Mouse (Mus musculus): ENCODE measurements around the gene Zfp985. TPM values are rescaled to one million over a fixed set of nuclear protein-coding genes. Genes with fewer than 3 reads are reported as not detected.
"Not testable (repeated sequence)": the region's sequence is repeated elsewhere in the genome, so short reads cannot be mapped to it uniquely, and the experiment has no call there.

Gene Zfp985
- not detected in 2 replicates for total RNA-seq (2012; rRNA removed)
- not detected in 2 replicates for total RNA-seq (2014; rRNA removed)
- not detected in 2 replicates for polyA plus RNA-seq (2012; ENCODE audit: insufficient read length, low read depth)

DNA sequence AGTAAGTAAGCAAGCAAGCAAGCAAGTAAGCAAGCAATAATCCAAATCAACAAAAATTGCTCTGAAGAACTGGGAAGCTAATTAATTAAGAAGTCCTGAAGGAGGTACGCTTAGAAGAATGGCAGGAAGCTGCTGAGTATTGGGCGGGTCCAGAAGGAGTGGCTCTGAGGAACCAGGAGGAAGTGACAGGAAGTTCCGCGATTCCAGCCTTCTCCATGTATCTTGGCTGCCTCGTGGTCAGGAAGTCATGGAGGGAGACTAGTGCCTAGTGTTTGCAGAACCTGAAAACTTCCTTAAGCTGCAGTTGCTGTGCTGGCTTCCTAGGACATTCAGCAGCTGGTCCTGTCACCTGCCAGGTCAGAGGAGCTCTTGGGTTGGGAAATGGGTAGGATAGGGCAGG is at the start of gene Zfp985:
Gene Zfp985 (plus strand): TSS at position 207 of the 400 bp plus-strand sequence.
- DNase-seq (ENCODE audit: extremely low read depth); H3K79me2 ChIP-seq (replicated peaks; ENCODE audit: control insufficient read depth, extremely low read depth, insufficient read depth, poor library complexity, severe bottlenecking); in situ Hi-C loops (cut with MboI; ENCODE audit: low pct_ligation_motif_present, low pct_unique_long_range_greater_than_20kb, low sequenced_read_pairs); H3K27me3 ChIP-seq (replicated peaks); H3K9ac ChIP-seq (ENCODE audit: insufficient read depth, low read depth); H3K27ac ChIP-seq (ENCODE audit: insufficient read depth, low read depth); dilution Hi-C loops (cut with MboI; ENCODE audit: extremely low pct_ligation_motif_present, extremely low pct_unique_long_range_greater_than_20kb, low sequenced_read_pairs); H3K9me3 ChIP-seq (replicated peaks; ENCODE audit: low read length); H3K4me1 ChIP-seq (ENCODE audit: control insufficient read depth in 1 of 2, insufficient read depth in 2 of 2); H3K4me2 ChIP-seq (ENCODE audit: insufficient read depth, low read depth, poor library complexity, severe bottlenecking); H3K4me3 ChIP-seq (replicated peaks in 1 of 3; ENCODE audit: low read depth in 2 of 3, low read length in 2 of 3, poor library complexity in 1 of 3); H3K36me3 ChIP-seq (replicated peaks in 1 of 2; ENCODE audit: control insufficient read depth in 1 of 2, insufficient read depth in 1 of 2, low read length in 1 of 2): not testable (repeated sequence)

DNA sequence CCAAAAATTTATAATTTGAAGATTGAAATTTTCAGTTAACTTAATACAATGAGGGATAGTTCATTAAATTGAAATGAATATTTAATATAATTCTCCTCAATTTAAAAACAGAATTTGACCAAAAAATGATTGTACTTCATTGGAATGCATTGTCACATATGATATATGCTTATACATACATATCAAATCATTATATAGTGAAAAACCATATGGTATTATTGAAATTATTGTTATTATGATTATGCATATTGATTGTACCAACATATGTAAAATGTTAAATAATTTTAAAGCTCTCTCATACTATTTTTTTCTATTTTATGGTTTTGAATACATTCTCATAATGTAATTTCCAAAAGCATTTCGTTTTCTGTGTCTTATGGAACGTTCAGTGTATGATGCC is 43.9 kb upstream of the Zfp985 start:
- Histone ChIP-seq H3K4me2 (ENCODE audit: insufficient read depth, low read depth, poor library complexity, severe bottlenecking) (no peak overlapping the region), H3K27me3 (replicated peaks) (no peaks in the 10 kb centered on the region), H3K79me2 (replicated peaks; ENCODE audit: control insufficient read depth, extremely low read depth, insufficient read depth, poor library complexity, severe bottlenecking) (no peaks in the 10 kb centered on the region), H3K9me3 (replicated peaks; ENCODE audit: low read length) (peaks cover 14% of the 10 kb centered on the region), H3K4me3 (replicated peaks in 1 of 3; ENCODE audit: low read depth in 2 of 3, low read length in 2 of 3, poor library complexity in 1 of 3) (no peak overlapping the region), H3K36me3 (replicated peaks in 1 of 2; ENCODE audit: control insufficient read depth in 1 of 2, insufficient read depth in 1 of 2, low read length in 1 of 2) (no peaks in the 10 kb centered on the region), H3K9ac (ENCODE audit: insufficient read depth, low read depth) (no peak overlapping the region), H3K27ac (ENCODE audit: insufficient read depth, low read depth) (no peak overlapping the region), H3K4me1 (ENCODE audit: control insufficient read depth in 1 of 2, insufficient read depth in 2 of 2) (no peaks in the 10 kb centered on the region)
- no peak for DNase-seq (ENCODE audit: extremely low read depth)
- in situ Hi-C loops (cut with MboI; ENCODE audit: low pct_ligation_motif_present, low pct_unique_long_range_greater_than_20kb, low sequenced_read_pairs) = no loop called here
- no peak for TF ChIP-seq JUN (IDR thresholded peaks at IDR 0.05; ENCODE audit: insufficient read depth, low read depth, low read length)
- TF ChIP-seq CHD2 (IDR thresholded peaks at IDR 0.05; ENCODE audit: low read length) = no peak
- no peak for TF ChIP-seq MAZ (IDR thresholded peaks at IDR 0.05; ENCODE audit: low read depth, low read length)
- TF ChIP-seq CTCF (conservative IDR thresholded peaks at IDR 0.05 in 1 of 2, IDR thresholded peaks at IDR 0.05 in 1 of 2; ENCODE audit: low read depth in 2 of 2, low read length in 2 of 2) = no peak
- dilution Hi-C loops (cut with MboI; ENCODE audit: extremely low pct_ligation_motif_present, extremely low pct_unique_long_range_greater_than_20kb, low sequenced_read_pairs) = no loop called here

DNA sequence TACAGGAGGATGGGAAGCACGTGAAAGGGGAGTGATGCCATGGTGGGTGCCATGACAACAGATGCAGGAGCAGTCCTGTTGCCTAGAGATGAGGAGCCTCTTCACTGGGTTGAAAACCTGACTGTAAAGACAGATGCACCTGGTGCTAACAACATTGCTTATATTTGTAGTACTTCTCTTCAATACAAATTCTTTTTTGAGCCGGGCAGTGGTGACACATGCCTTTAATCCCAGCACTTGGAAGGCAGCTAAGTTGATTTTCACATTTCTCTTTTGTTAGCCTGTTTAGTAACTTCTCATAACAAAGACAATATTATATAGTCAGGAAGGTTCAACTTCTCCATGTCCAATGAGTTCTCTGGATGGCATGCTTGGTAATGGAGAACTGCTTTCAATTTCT is 34.1 kb upstream of the Zfp985 start:
- no peaks in the 10 kb centered on the region for H3K4me1 ChIP-seq (ENCODE audit: control insufficient read depth in 1 of 2, insufficient read depth in 2 of 2)
- DNase-seq (ENCODE audit: extremely low read depth) = no peak
- H3K4me3 ChIP-seq (replicated peaks in 1 of 3; ENCODE audit: low read depth in 2 of 3, low read length in 2 of 3, poor library complexity in 1 of 3) = no peak overlapping the region
- H3K4me2 ChIP-seq (ENCODE audit: insufficient read depth, low read depth, poor library complexity, severe bottlenecking) = no peak overlapping the region
- H3K36me3 ChIP-seq (replicated peaks in 1 of 2; ENCODE audit: control insufficient read depth in 1 of 2, insufficient read depth in 1 of 2, low read length in 1 of 2) = no peaks in the 10 kb centered on the region
- no peaks in the 10 kb centered on the region for H3K79me2 ChIP-seq (replicated peaks; ENCODE audit: control insufficient read depth, extremely low read depth, insufficient read depth, poor library complexity, severe bottlenecking)
- dilution Hi-C loops (cut with MboI; ENCODE audit: extremely low pct_ligation_motif_present, extremely low pct_unique_long_range_greater_than_20kb, low sequenced_read_pairs) (loop anchor here (5.0 kb wide), 1 partner anchor 1962 kb away; no protein-coding TSS in a partner anchor), in situ Hi-C loops (cut with MboI; ENCODE audit: low pct_ligation_motif_present, low pct_unique_long_range_greater_than_20kb, low sequenced_read_pairs) (loop anchor here (5.0 kb wide), 1 partner anchor 1962 kb away; no protein-coding TSS in a partner anchor)
- no peak overlapping the region for H3K9ac ChIP-seq (ENCODE audit: insufficient read depth, low read depth)
- TF ChIP-seq NRF1 (IDR thresholded peaks at IDR 0.05; ENCODE audit: low read depth, low read length) (no peak), RCOR1 (conservative IDR thresholded peaks at IDR 0.05; ENCODE audit: low read depth, low read length) (no peak), ZNF384 (IDR thresholded peaks at IDR 0.05; ENCODE audit: low read depth, low read length) (no peak), ZKSCAN1 (IDR thresholded peaks at IDR 0.05; ENCODE audit: borderline replicate concordance, low read depth, low read length) (no peak), MXI1 (IDR thresholded peaks at IDR 0.05; ENCODE audit: low read depth, low read length) (no peak), UBTF (IDR thresholded peaks at IDR 0.05; ENCODE audit: low read depth, low read length) (no peak), NELFE (IDR thresholded peaks at IDR 0.05; ENCODE audit: low read depth, low read length) (no peak), EP300 (IDR thresholded peaks at IDR 0.05; ENCODE audit: low read length) (no peak), HCFC1 (IDR thresholded peaks at IDR 0.05; ENCODE audit: low read depth, low read length) (no peak), MAX (IDR thresholded peaks at IDR 0.05; ENCODE audit: low read length) (no peak), MAZ (IDR thresholded peaks at IDR 0.05; ENCODE audit: low read depth, low read length) (no peak), CHD2 (IDR thresholded peaks at IDR 0.05; ENCODE audit: low read length) (no peak)
- H3K27ac ChIP-seq (ENCODE audit: insufficient read depth, low read depth) = no peak overlapping the region
- no peaks in the 10 kb centered on the region for H3K27me3 ChIP-seq (replicated peaks)
- H3K9me3 ChIP-seq (replicated peaks; ENCODE audit: low read length) = peaks cover 38% of the 10 kb centered on the region
